7 mouse cellular contexts compared by ENCODE assay signal in genomic region chr6:11926082-11926595, GRCm38 (mm10). TPM values are rescaled to one million over a fixed set of nuclear protein-coding genes. Genes with fewer than 3 reads are reported as not detected.
A peak's percentile ranks its signal among the peaks of the same experiment; 100 is the strongest.
DNase-seq lines count a peak whose midpoint lies in the region; ATAC-seq and TF ChIP-seq lines count a peak whose summit lies in the region.

No protein-coding gene starts in this region.

- peak overlapping the region; percentile 98 for H3K9ac ChIP-seq in hindbrain, embryonic 11.5 days (ENCODE audit: low read depth, low read length)

- under 1% methylated on average over 37 of the region's 40 CpGs for WGBS in hindbrain, embryonic 11.5 days
- under 1% methylated on average over 40 of the region's 40 CpGs for WGBS in small intestine, adult 2 months

- H3K4me2 ChIP-seq in hindbrain, embryonic 11.5 days (replicated peaks; ENCODE audit: low read depth, low read length): peak overlapping the region; percentile 53

- H3K27ac ChIP-seq in hindbrain, embryonic 11.5 days (ENCODE audit: low read depth, low read length): peak overlapping the region; percentile 99
- no peak overlapping the region for H3K27ac ChIP-seq in small intestine, adult 2 months (ENCODE audit: insufficient read depth, low read depth, low read length)

- peak; percentile 24; the same call in 1 of the 2 replicates for ATAC-seq in G1E (ENCODE audit: extremely low read depth, insufficient number of reproducible peaks, low FRiP score, poor library complexity, severe bottlenecking)
- peak; percentile 53 for ATAC-seq in erythroid progenitor cell, adult 5-6 weeks (replicated peaks; ENCODE audit: low FRiP score, poor library complexity, severe bottlenecking)
- ATAC-seq in hindbrain, embryonic 11.5 days (ENCODE audit: low FRiP score): peak; percentile 90

- DNase-seq in G1E (ENCODE audit: low spot score): peak; percentile 31
- peak; percentile 10 to 12 for DNase-seq in adrenal gland, postnatal 4 days (ENCODE audit: low spot score in 2 of 2)
- DNase-seq in hindbrain, embryonic 11.5 days (ENCODE audit: low spot score): peak; percentile 75
- DNase-seq in left cerebral cortex, postnatal 36 days (ENCODE audit: low spot score in 2 of 2): peak; percentile 23 to 43
- peak; percentile 56 for DNase-seq in mesoderm, embryonic 11.5 days (ENCODE audit: low read depth, low spot score)

- peaks cover 23% of the 10 kb centered on the region for H3K4me1 ChIP-seq in G1E (ENCODE audit: insufficient read depth, low read depth, low read length)
- H3K4me1 ChIP-seq in hindbrain, embryonic 11.5 days (replicated peaks; ENCODE audit: control insufficient read depth, insufficient read depth, low read length): no peaks in the 10 kb centered on the region
- no peaks in the 10 kb centered on the region for H3K4me1 ChIP-seq in small intestine, adult 2 months (ENCODE audit: control insufficient read depth, insufficient read depth, insufficient read length, low read length)

- peaks cover 22% of the 10 kb centered on the region for H3K36me3 ChIP-seq in G1E (replicated peaks)
- no peaks in the 10 kb centered on the region for H3K36me3 ChIP-seq in hindbrain, embryonic 11.5 days (ENCODE audit: control insufficient read depth, insufficient read depth, low read length)
- H3K36me3 ChIP-seq in small intestine, adult 2 months (ENCODE audit: control insufficient read depth, insufficient read depth, low read length): 0 out of 2 replicates have a peak, but pooled peaks cover 2% of the 10 kb centered on the region

- no peak for TF ChIP-seq POLR2A in small intestine, adult 2 months (IDR thresholded peaks at IDR 0.05; ENCODE audit: low read depth, low read length)

- no peak for TF ChIP-seq CTCF in G1E (IDR thresholded peaks at IDR 0.05; ENCODE audit: low read depth, low read length)
- TF ChIP-seq CTCF in small intestine, adult 2 months (IDR thresholded peaks at IDR 0.05; ENCODE audit: extremely low read depth, insufficient read length, insufficient replicate concordance, low read depth, low read length): no peak

- H3K4me3 ChIP-seq in G1E (ENCODE audit: low read depth, low read length): peak overlapping the region; percentile 75
- peak overlapping the region; percentile 91 for H3K4me3 ChIP-seq in hindbrain, embryonic 11.5 days (ENCODE audit: low read depth, low read length)
- peak overlapping the region; percentile 98 for H3K4me3 ChIP-seq in small intestine, adult 2 months (ENCODE audit: low read depth, low read length)

- no peaks in the 10 kb centered on the region for H3K27me3 ChIP-seq in G1E (ENCODE audit: insufficient read depth, low read length)
- H3K27me3 ChIP-seq in hindbrain, embryonic 11.5 days (ENCODE audit: control insufficient read depth, insufficient read depth, low read length): no peaks in the 10 kb centered on the region
- no peaks in the 10 kb centered on the region for H3K27me3 ChIP-seq in small intestine, adult 2 months (ENCODE audit: control insufficient read depth, insufficient read depth, low read length)

- H3K9me3 ChIP-seq in G1E (replicated peaks): no peaks in the 10 kb centered on the region
- H3K9me3 ChIP-seq in hindbrain, embryonic 11.5 days (ENCODE audit: control insufficient read depth, low read length): no peaks in the 10 kb centered on the region

- intact Hi-C loops in left cerebral cortex, postnatal 36 days (cut with DNase I): no loop called here

RNA-seq across cellular contexts. Expression of gene Phf14, which starts 18.5 kb away (rescaled TPM):
- 99.4 and 116 TPM in 2 replicates for total RNA-seq in G1E (2014; fragmentation: Nextera tagmentation)
- total RNA-seq in G1E (2017): 61.9 and 81.4 TPM in 2 replicates
- 22.9 and 28.8 TPM in 2 replicates for polyA plus RNA-seq in G1E (2012)
- 10 to 100 TPM; 86.9 to 87.2 TPM for total RNA-seq in adrenal gland, postnatal 4 days (2021)
- total RNA-seq in erythroid progenitor cell, adult 5-6 weeks (2015; ENCODE audit: low replicate concordance): 36.4 and 39.0 TPM in 2 replicates
- 33.7 and 44.5 TPM in 2 replicates for total RNA-seq in erythroid progenitor cell, adult 5-6 weeks (2017; ENCODE audit: low replicate concordance)
- 101 and 121 TPM in 2 replicates for polyA plus RNA-seq in hindbrain, embryonic 11.5 days (2014; fragmentation: Nextera tagmentation; extraction: Ambion mirVana)
- total RNA-seq in left cerebral cortex, postnatal 36 days (2021): 10 to 100 TPM; 78.6 to 93.0 TPM
- 2.1 and 3.9 TPM in 2 replicates for polyA plus RNA-seq in small intestine, adult 2 months (2012; rRNA removed)

RNA-seq across cellular contexts. Expression of gene Ndufa4, which starts 18.8 kb away (rescaled TPM):
- total RNA-seq in G1E (2014; fragmentation: Nextera tagmentation): 103 and 109 TPM in 2 replicates
- total RNA-seq in G1E (2017): 314 and 347 TPM in 2 replicates
- 13.7 and 23.9 TPM in 2 replicates for polyA plus RNA-seq in G1E (2012)
- 100 to 1,000 TPM; 671 to 748 TPM for total RNA-seq in adrenal gland, postnatal 4 days (2021)
- 209 and 226 TPM in 2 replicates for total RNA-seq in erythroid progenitor cell, adult 5-6 weeks (2015; ENCODE audit: low replicate concordance)
- total RNA-seq in erythroid progenitor cell, adult 5-6 weeks (2017; ENCODE audit: low replicate concordance): 67.2 and 104 TPM in 2 replicates
- 791 and 815 TPM in 2 replicates for polyA plus RNA-seq in hindbrain, embryonic 11.5 days (2014; fragmentation: Nextera tagmentation; extraction: Ambion mirVana)
- total RNA-seq in left cerebral cortex, postnatal 36 days (2021): 100 to 1,000 TPM; 660 to 714 TPM
- 275 and 395 TPM in 2 replicates for polyA plus RNA-seq in small intestine, adult 2 months (2012; rRNA removed)

Comparison
In these comparisons a context has a peak if more than half of its experiments do, and no peak if none do; other contexts are left out.
1. ATAC-seq: peak in every context shown above with its lines; median percentile 90 in hindbrain, embryonic 11.5 days; 53 in erythroid progenitor cell, adult 5-6 weeks; 24 in G1E.
2. DNase-seq: peak in every context shown above with its lines; median percentile 75 in hindbrain, embryonic 11.5 days; 56 in mesoderm, embryonic 11.5 days; 33 in left cerebral cortex, postnatal 36 days; 31 in G1E; 11 in adrenal gland, postnatal 4 days.